Mouse (Mus musculus): ENCODE results near the gene Zfp622.
"Not testable (repeated sequence)": the region's sequence is repeated elsewhere in the genome, so short reads cannot be mapped to it uniquely, and the experiment has no call there.

Zfp622 gene

GRCm38 (mm10) chr15:25972758-25973157 lies 11.4 kb upstream of the Zfp622 start:
- no peak for DNase-seq

- no peak for DNase-seq
Observed at GRCm38 (mm10) chr15:25974352-25974751, 9.8 kb upstream of the Zfp622 start.

- DNase-seq, result no peak
Observed at GRCm38 (mm10) chr15:25975810-25976209, 8.4 kb upstream of the Zfp622 start.

- DNase-seq, result not testable (repeated sequence)
Observed at GRCm38 (mm10) chr15:25983614-25984013, 552 bp upstream of the Zfp622 start.

- peak; percentile 23 to 24 for DNase-seq
Observed at GRCm38 (mm10) chr15:25984734-25985492, 747 bp downstream of the Zfp622 start.

GRCm38 (mm10) chr15:25992992-25993727 lies 9.0 kb downstream of the Zfp622 start:
- peak in 1 of 2 experiments; percentile 8 for DNase-seq

GRCm38 (mm10) chr15:25995521-25995920 lies 11.4 kb downstream of the Zfp622 start:
- no peak for DNase-seq

GRCm38 (mm10) chr15:25999545-25999944 lies 15.4 kb downstream of the Zfp622 start:
- DNase-seq, result not testable (repeated sequence)

GRCm38 (mm10) chr15:26008621-26009020 lies 24.5 kb downstream of the Zfp622 start:
- no peak for DNase-seq

GRCm38 (mm10) chr15:26012891-26013290 lies 28.7 kb downstream of the Zfp622 start:
- DNase-seq, result no peak

- peak; percentile 2 to 5 for DNase-seq
Observed at GRCm38 (mm10) chr15:26015979-26016665, 32.0 kb downstream of the Zfp622 start.

- DNase-seq, result no peak
Observed at GRCm38 (mm10) chr15:26021721-26022120, 37.6 kb downstream of the Zfp622 start.

GRCm38 (mm10) chr15:26022636-26023035 lies 38.5 kb downstream of the Zfp622 start:
- no peak for DNase-seq

GRCm38 (mm10) chr15:26031692-26032091 lies 47.5 kb downstream of the Zfp622 start:
- no peak for DNase-seq

GRCm38 (mm10) chr15:26040567-26040966 lies 56.4 kb downstream of the Zfp622 start:
- no peak for DNase-seq

- DNase-seq, result no peak
Observed at GRCm38 (mm10) chr15:26041196-26041947, 57.2 kb downstream of the Zfp622 start.
